Mouse (Mus musculus): ENCODE measurements around the gene Vmn1r10.

Gene Vmn1r10

DNA sequence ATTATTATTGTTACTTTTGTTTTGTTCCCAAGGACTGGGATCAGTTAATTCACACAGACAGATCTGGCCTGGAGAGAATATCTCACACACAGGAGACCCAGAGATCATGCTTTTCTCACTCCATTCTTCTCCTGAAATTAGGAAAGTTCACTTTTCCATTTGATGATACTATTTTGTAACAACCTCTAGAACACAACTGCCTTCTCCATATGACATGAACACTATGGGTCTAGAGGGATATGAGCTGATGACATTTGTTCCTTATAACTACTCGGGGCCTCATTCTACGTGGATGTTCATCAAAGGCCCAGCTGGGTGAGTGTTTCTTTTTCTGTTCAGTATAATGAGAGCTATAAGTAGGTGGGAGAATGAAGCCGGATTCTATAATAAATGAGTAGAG, at the start of gene Vmn1r10:
Gene Vmn1r10 (plus strand): TSS at position 301 of the 400 bp plus-strand sequence.
- no peak for DNase-seq

- DNase-seq, result peak; percentile 27
These were observed 45.5 kb upstream of the Vmn1r10 start for GRCm38 (mm10) chr6:57063730-57064129.

DNA sequence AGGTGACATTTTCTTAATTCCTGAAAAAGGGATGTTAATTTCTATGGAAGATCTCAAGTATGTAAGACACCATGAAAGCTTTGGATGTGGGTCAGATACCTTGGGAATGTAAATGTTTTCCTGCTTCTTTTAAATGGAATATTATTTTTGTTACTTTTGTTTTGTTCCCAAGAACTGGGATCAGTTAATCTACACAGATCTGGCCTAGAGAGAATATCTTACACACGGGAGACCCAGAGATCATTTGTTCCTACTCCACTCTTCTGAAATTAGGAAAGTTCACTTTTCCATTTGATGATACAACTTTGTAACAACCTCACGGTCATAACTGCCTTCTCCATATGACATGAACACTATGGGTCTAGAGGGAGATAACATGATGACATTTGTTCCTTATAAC, 42.8 kb upstream of the Vmn1r10 start, which contains the start of gene Vmn1r9:
Gene Vmn1r9 (plus strand): TSS at position 301 of the 400 bp plus-strand sequence.
- no peak for DNase-seq

DNA sequence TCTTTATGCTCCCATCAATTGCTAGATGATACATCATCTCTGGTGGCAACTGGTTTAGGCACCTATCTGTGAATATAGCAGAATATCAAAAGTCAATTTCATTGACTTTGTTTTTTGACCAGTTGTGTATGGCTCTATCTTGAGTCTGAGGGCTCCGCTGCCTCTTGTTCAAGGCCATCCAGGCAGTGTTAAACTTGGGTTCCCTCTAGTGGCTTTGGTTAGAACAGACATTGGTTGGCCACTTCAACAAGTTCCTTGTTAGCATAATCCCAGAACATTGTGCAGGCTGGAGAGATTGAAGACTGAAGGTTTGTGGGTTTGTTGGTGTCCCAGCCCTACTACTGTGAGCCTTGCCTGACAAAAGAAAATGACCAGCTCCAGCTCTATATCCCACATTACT, 2.9 kb upstream of the Vmn1r10 start:
- no peak for DNase-seq

DNA sequence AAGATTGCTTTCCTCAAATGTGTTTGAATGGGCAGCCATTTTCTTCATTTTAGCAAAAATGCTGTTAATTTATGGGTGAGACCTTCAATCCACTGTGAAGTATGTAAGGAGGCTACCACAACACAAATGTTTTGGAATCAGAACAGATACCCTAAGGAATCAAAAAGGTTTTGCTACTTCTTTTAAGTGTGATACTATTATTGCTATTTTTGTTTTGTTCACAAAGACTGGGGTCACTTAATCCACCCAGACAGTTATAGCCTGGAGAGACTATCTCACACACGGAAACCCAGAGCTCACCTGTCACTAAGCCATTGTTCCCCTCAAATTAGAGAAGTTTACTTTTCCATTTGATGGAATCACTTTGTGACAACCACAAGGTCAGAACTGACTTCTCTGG, 23.9 kb downstream of the Vmn1r10 start, which contains the start of gene Vmn1r11:
Gene Vmn1r11 (plus strand): TSS at position 301 of the 400 bp plus-strand sequence.
- DNase-seq, result no peak

- DNase-seq, result no peak
These were observed 47.4 kb downstream of the Vmn1r10 start, which contains the start of gene Vmn1r12 for GRCm38 (mm10) chr6:57156619-57157018. Gene Vmn1r12, plus strand, starts transcription at chr6:57156919.
